Mouse (Mus musculus): ENCODE measurements around the gene Sh2d3c. TPM values are rescaled to one million over a fixed set of nuclear protein-coding genes. Genes with fewer than 3 reads are reported as not detected.

Gene Sh2d3c
- polyA plus RNA-seq, 1 experiment, result 51.8 TPM

GRCm38 (mm10) chr2:32784048-32784681, 63.3 kb downstream of the Sh2d3c start, which contains the start of gene Cfap157:
Gene Cfap157 (minus strand): TSS chr2:32784428.
- TF ChIP-seq POLR2A (IDR thresholded peaks at IDR 0.05; ENCODE audit: borderline replicate concordance, control insufficient read depth, low read depth, low read length), result no peak
- TF ChIP-seq CTCF (IDR thresholded peaks at IDR 0.05; ENCODE audit: control insufficient read depth, insufficient read depth, low read length), result no peak
- no peaks in the 10 kb centered on the region for H3K4me1 ChIP-seq (ENCODE audit: control insufficient read depth, insufficient read depth, low read length)
- WGBS, result 73% methylated on average over 4 of the region's 4 CpGs
- no peak within 1 kb of the TSS for H3K27ac ChIP-seq (ENCODE audit: control insufficient read depth, insufficient read depth, low read depth, low read length, poor library complexity)
- no peak within 1 kb of the TSS for H3K4me3 ChIP-seq (replicated peaks; ENCODE audit: control insufficient read depth, low read depth, low read length)

DNA sequence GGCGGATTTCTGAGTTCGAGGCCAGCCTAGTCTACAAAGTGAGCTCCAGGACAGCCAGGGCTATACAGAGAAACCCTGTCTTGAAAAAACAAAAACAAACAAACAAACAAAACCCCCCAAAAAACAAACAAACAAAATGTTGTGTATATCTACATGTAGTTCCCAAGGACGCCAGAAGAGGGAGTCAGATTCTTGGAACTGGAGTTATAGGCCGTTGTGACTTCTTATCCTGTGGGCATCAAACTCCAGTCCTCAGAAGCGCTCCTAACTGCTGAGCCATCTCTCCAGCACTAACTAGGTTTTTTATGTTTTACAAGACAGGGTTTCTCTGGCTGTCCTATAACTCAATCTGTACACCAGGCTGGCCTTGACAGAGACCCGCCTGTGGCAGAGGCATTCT, 66.3 kb downstream of the Sh2d3c start:
- H3K27ac ChIP-seq (ENCODE audit: control insufficient read depth, insufficient read depth, low read depth, low read length, poor library complexity), result no peak overlapping the region
- WGBS, result 58% methylated on average over 6 of the region's 6 CpGs
- TF ChIP-seq POLR2A (IDR thresholded peaks at IDR 0.05; ENCODE audit: borderline replicate concordance, control insufficient read depth, low read depth, low read length) (no peak), CTCF (IDR thresholded peaks at IDR 0.05; ENCODE audit: control insufficient read depth, insufficient read depth, low read length) (0 out of 2 replicates have a peak, but pooled peaks have one; percentile 9)
- H3K4me1 ChIP-seq (ENCODE audit: control insufficient read depth, insufficient read depth, low read length), result no peaks in the 10 kb centered on the region
- H3K4me3 ChIP-seq (replicated peaks; ENCODE audit: control insufficient read depth, low read depth, low read length), result no peak overlapping the region

GRCm38 (mm10) chr2:32788581-32788980, 67.7 kb downstream of the Sh2d3c start:
- Histone ChIP-seq H3K4me1 (ENCODE audit: control insufficient read depth, insufficient read depth, low read length) (no peaks in the 10 kb centered on the region), H3K4me3 (replicated peaks; ENCODE audit: control insufficient read depth, low read depth, low read length) (no peak overlapping the region), H3K27ac (ENCODE audit: control insufficient read depth, insufficient read depth, low read depth, low read length, poor library complexity) (no peak overlapping the region)
- TF ChIP-seq POLR2A (IDR thresholded peaks at IDR 0.05; ENCODE audit: borderline replicate concordance, control insufficient read depth, low read depth, low read length) (no peak), CTCF (IDR thresholded peaks at IDR 0.05; ENCODE audit: control insufficient read depth, insufficient read depth, low read length) (no peak)
- WGBS, result 83% methylated on average over 2 of the region's 2 CpGs

GRCm38 (mm10) chr2:32791297-32791696, 70.4 kb downstream of the Sh2d3c start:
- Histone ChIP-seq H3K27ac (ENCODE audit: control insufficient read depth, insufficient read depth, low read depth, low read length, poor library complexity) (no peak overlapping the region), H3K4me3 (replicated peaks; ENCODE audit: control insufficient read depth, low read depth, low read length) (no peak overlapping the region), H3K4me1 (ENCODE audit: control insufficient read depth, insufficient read depth, low read length) (no peaks in the 10 kb centered on the region)
- no peak for TF ChIP-seq CTCF (IDR thresholded peaks at IDR 0.05; ENCODE audit: control insufficient read depth, insufficient read depth, low read length)
- TF ChIP-seq POLR2A (IDR thresholded peaks at IDR 0.05; ENCODE audit: borderline replicate concordance, control insufficient read depth, low read depth, low read length), result no peak
- WGBS, result 73% methylated on average over 6 of the region's 6 CpGs

DNA sequence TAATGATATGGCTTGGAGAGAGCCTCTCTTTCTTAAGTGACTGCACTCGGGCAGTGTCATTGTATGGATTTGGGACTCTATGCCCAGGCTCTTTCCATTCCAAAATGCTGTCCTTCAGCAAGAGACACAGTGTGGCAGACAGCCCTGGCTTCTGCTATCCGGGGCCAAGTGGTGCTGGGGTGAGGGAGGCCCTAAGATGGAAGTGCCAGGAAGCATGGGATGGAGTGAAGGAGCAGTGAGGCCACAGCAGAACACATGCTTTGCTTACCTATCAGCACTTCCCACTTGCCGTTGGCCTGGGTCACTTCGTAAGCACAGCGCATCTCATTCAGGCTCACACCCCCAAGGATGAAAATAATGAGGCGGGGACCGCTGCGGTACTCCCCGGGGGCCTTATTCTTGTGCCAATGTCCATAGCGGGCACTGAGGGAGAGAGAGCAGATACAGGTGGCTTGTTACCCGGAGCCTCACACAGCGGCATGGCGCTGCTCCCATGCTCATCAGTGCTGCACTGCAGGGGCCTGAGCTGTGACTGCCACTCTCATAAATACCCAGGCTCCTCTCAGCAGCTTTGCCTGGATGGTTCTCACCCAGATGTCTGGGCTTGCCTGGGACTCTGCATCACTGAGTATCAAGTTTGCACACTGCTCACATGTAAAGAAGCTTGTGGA, 75.0 kb downstream of the Sh2d3c start:
- Histone ChIP-seq H3K27ac (ENCODE audit: control insufficient read depth, insufficient read depth, low read depth, low read length, poor library complexity) (no peak overlapping the region), H3K4me1 (ENCODE audit: control insufficient read depth, insufficient read depth, low read length) (no peaks in the 10 kb centered on the region), H3K4me3 (replicated peaks; ENCODE audit: control insufficient read depth, low read depth, low read length) (no peak overlapping the region)
- TF ChIP-seq POLR2A (IDR thresholded peaks at IDR 0.05; ENCODE audit: borderline replicate concordance, control insufficient read depth, low read depth, low read length) (no peak), CTCF (IDR thresholded peaks at IDR 0.05; ENCODE audit: control insufficient read depth, insufficient read depth, low read length) (no peak)
- WGBS, result 89% methylated on average over 13 of the region's 13 CpGs

DNA sequence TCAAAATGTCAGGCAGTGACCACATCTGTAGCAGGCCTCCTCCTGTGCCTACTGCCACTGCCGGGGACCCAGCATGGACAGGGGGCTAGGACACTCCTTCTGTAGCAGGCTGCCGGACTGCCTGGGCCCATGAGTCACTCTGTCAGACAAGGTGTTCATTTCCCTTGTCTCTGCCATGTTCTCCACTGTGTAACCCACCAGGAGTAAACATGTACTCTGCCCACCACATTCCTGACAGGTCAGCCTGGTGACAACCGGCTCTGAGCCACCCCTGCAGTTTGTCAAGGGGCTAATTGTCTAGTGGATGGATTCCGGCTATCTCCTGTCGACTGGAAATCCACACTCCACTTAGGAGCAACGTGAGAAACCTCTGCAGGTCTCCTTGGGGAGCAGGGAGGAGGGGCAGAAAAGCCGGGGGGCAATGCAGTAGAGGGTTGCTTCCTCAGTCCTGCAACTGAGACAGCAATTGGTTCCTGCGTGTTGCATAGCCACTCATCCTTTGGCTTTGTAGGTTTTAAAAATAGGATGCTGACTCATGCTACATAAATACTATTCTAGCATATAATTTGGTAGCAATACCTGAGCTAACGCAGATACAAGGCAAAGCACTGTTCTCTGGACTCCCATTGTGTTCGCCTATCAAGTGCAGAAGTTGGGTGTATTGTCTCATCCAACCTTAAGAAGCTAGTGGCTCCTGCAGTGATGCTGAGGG, 77.6 kb downstream of the Sh2d3c start:
- Histone ChIP-seq H3K4me1 (ENCODE audit: control insufficient read depth, insufficient read depth, low read length) (no peaks in the 10 kb centered on the region), H3K27ac (ENCODE audit: control insufficient read depth, insufficient read depth, low read depth, low read length, poor library complexity) (no peak overlapping the region), H3K4me3 (replicated peaks; ENCODE audit: control insufficient read depth, low read depth, low read length) (no peak overlapping the region)
- TF ChIP-seq CTCF (IDR thresholded peaks at IDR 0.05; ENCODE audit: control insufficient read depth, insufficient read depth, low read length) (no peak), POLR2A (IDR thresholded peaks at IDR 0.05; ENCODE audit: borderline replicate concordance, control insufficient read depth, low read depth, low read length) (no peak)
- WGBS, result 65% methylated on average over 10 of the region's 10 CpGs

Other genes with a start within 250 kb of the Sh2d3c start
- 5.4 and 9.7 TPM in 2 replicates for gene Fam102a, start 185.7 kb upstream of the Sh2d3c start, polyA plus RNA-seq (2011; ENCODE audit: insufficient read depth, insufficient read length, low replicate concordance, missing spikeins)
- 27.7 and 54.8 TPM in 2 replicates for gene Dpm2, start 150.2 kb upstream of the Sh2d3c start, polyA plus RNA-seq (2011; ENCODE audit: insufficient read depth, insufficient read length, low replicate concordance, missing spikeins)
- not detected in 2 replicates for gene Pip5kl1, start 146.3 kb upstream of the Sh2d3c start, polyA plus RNA-seq (2011; ENCODE audit: insufficient read depth, insufficient read length, low replicate concordance, missing spikeins)
- gene 9430097D07Rik, start 145.4 kb upstream of the Sh2d3c start, polyA plus RNA-seq (2011; ENCODE audit: insufficient read depth, insufficient read length, low replicate concordance, missing spikeins), result not detected in 2 replicates
- 8.6 and 18.7 TPM in 2 replicates for gene St6galnac4, start 134.0 kb upstream of the Sh2d3c start, polyA plus RNA-seq (2011; ENCODE audit: insufficient read depth, insufficient read length, low replicate concordance, missing spikeins)
- 13.3 and 25.7 TPM in 2 replicates for gene St6galnac6, start 121.3 kb upstream of the Sh2d3c start, polyA plus RNA-seq (2011; ENCODE audit: insufficient read depth, insufficient read length, low replicate concordance, missing spikeins)
- 4.0 and 9.1 TPM in 2 replicates for gene Ak1, start 99.3 kb upstream of the Sh2d3c start, polyA plus RNA-seq (2011; ENCODE audit: insufficient read depth, insufficient read length, low replicate concordance, missing spikeins)
- gene Eng, start 74.5 kb upstream of the Sh2d3c start, polyA plus RNA-seq (2011; ENCODE audit: insufficient read depth, insufficient read length, low replicate concordance, missing spikeins), result 8.4 and 11.3 TPM in 2 replicates
- 14.9 and 24.4 TPM in 2 replicates for gene Fpgs, start 16.9 kb upstream of the Sh2d3c start, polyA plus RNA-seq (2011; ENCODE audit: insufficient read depth, insufficient read length, low replicate concordance, missing spikeins)
- gene Cdk9, start 8.0 kb upstream of the Sh2d3c start, polyA plus RNA-seq (2011; ENCODE audit: insufficient read depth, insufficient read length, low replicate concordance, missing spikeins), result 105 and 154 TPM in 2 replicates
- gene 6330409D20Rik, start 20.0 kb downstream of the Sh2d3c start, polyA plus RNA-seq (2011; ENCODE audit: insufficient read depth, insufficient read length, low replicate concordance, missing spikeins), result not detected in 2 replicates
- gene Tor2a, start 36.2 kb downstream of the Sh2d3c start, polyA plus RNA-seq (2011; ENCODE audit: insufficient read depth, insufficient read length, low replicate concordance, missing spikeins), result 9.2 and 13.6 TPM in 2 replicates
- 1.1 and 1.5 TPM in 2 replicates for gene Ttc16, start 54.6 kb downstream of the Sh2d3c start, polyA plus RNA-seq (2011; ENCODE audit: insufficient read depth, insufficient read length, low replicate concordance, missing spikeins)
- gene Ptrh1, start 54.7 kb downstream of the Sh2d3c start, polyA plus RNA-seq (2011; ENCODE audit: insufficient read depth, insufficient read length, low replicate concordance, missing spikeins), result 1.7 and 2.7 TPM in 2 replicates
- not detected in 2 replicates for gene Cfap157, start 63.4 kb downstream of the Sh2d3c start, polyA plus RNA-seq (2011; ENCODE audit: insufficient read depth, insufficient read length, low replicate concordance, missing spikeins)
- 2.5 and 3.2 TPM in 2 replicates for gene Stxbp1, start 126.2 kb downstream of the Sh2d3c start, polyA plus RNA-seq (2011; ENCODE audit: insufficient read depth, insufficient read length, low replicate concordance, missing spikeins)
- gene Fam129b, start 155.1 kb downstream of the Sh2d3c start, polyA plus RNA-seq (2011; ENCODE audit: insufficient read depth, insufficient read length, low replicate concordance, missing spikeins), result 2.1 and 9.9 TPM in 2 replicates
- 32.7 and 113 TPM in 2 replicates for gene Rpl12, start 240.5 kb downstream of the Sh2d3c start, polyA plus RNA-seq (2011; ENCODE audit: insufficient read depth, insufficient read length, low replicate concordance, missing spikeins)
- gene Lrsam1, start 240.6 kb downstream of the Sh2d3c start, polyA plus RNA-seq (2011; ENCODE audit: insufficient read depth, insufficient read length, low replicate concordance, missing spikeins), result 2.3 and 4.1 TPM in 2 replicates

Measured in bone marrow, adult 2 months (tissue).